Mouse (Mus musculus) lung, postnatal 36 days (tissue): ENCODE data around the gene Sidt1.

ENCODE experiments used
- DNase-seq: peaks from one replicate; pipeline ENCODE4 v3.0.0; 2022; ENCODE audit warnings: mixed read lengths

Sidt1 gene

DNA sequence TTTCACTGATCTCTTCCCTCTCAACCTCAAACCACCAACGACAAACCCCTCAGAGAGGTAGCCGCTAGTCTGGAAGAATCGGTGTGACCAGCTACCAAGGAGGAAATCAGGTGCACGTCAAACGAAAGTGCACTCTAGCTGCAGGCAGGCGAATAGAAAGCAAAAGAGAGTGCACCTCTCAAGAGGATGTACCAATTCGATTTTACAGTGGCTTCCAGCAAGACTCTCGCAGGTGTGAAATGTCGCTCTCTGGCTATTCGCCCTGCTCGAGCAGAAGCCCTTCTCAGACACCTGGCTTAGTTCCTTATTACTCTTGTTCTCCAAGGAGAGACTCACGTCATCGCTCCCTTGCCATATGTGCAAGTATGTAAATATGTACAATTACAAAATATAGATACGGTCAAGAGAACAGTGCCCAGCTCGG is at the start of gene Sidt1:
TSS of gene Sidt1 (minus strand) at position 336 of the 424 bp plus-strand sequence.
- peak; percentile 46 for DNase-seq

DNA sequence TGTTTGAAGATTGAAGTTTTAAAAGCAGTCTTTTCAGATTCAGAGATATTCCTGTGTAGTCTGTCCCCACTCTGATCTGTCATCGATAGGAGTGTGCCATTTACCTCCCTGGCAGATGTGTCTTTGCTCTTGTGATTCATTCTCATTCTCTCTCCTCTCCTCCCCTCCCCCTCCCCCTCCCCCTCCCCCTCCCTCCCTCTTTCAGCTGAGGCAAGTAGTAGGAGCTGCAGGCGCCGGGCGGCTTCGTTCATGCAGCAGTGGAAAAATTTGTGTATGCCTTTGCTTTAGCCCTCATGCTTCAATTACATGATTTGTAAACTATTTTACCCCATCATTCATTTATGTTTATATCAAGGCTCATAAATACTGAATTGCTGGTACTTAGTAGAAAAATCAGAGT is 48.6 kb upstream of the Sidt1 start:
- no peak for DNase-seq

DNA sequence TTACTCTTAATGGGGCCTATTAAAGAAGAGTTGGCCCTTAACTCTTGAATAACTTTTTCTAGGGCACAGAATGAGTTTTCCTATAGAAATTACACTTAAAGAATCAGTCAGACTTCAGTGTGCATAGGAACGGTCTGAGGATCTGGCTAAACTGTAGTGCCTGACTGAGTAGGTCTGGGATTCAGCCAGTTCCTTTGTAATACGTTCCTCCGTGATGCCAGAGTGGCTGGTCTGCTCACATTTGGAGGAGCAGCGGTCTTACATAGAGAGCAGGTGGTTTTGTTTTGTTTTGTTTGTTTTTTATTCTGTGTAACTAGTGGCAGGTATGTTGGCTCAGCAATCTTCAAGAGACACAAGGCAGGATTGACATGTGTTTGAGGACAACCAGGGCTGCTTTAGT is 47.0 kb upstream of the Sidt1 start:
- no peak for DNase-seq

DNA sequence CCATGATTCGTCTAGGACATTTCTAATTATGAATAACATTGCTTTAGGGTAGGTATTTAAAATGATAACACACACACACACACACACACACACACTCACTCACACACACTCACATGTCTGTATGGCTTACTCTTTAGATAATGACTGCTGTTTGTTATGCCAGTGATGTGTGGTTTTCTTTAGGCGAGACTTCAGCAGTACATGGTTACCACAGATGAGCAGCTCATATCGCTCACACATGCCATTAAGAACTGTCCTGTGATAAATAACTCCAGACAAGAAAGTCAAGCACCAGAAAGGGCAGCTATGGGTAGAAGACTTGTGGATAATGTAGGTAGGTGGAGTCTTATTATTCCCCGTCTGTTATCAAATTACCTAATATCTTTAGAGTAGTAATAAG is 42.5 kb upstream of the Sidt1 start:
- no peak for DNase-seq

DNA sequence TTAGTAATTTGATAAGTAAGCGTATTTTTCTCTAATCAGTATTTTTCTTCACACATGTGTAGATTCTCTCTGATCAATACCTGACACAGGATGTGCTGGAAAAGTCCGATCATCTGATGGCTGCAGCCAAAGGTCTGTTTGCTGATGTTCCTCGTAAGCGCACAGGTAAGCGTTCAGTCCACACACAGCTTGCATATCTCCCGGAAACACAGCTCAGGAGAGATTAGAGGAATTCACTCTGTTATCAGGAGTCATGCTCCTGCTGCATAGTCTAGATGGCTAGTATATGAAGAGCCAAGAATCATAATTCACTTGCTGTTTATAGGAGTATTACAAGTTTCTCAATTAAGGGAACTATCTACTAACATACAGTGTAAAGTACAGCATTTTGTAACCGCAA is 32.5 kb upstream of the Sidt1 start:
- no peak for DNase-seq

DNA sequence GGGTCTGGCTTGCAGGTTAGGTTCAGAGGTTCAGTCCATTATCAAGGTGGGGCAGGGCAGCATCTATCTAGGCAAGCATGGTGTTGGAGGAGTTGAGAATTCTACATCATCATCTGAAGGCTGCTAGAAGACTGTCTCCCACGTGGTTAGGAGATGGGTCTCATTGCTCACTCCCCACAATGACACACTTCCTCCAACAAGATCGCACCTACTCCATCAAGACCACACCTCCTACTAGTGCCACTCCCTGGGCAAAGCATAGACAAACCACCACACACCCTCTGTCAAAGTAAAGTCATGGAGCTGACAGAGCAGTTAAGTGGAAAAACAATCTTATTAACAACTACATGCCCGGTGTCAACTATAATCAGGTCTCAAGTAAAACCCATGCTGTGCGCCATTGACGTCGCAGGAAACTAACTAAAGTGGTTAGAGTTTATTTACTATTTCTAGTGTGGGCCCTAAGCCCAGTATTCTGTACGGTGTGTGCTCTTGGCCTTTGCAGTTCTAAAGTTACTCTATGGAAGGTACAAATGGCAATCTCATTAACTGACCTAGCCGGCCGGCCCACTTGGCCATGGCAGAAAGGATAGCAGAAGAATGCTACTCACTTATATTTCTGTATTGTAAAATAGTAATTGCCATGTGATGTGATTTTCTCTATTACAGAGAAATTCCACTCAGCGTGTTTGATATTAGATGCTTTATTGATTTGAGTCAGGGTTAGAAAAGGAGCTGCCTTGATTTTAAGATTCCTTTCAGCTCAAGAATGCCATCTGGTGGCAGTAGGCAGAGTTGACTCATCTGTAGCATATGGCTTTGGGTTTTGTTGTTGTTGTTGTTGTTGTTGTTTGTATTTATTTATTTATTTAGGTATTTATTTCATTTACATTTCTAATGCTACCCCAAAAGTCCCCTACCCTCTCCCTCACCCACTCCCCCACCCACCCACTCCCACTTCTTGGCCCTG is 29.2 kb upstream of the Sidt1 start:
- peak; percentile 68 for DNase-seq

DNA sequence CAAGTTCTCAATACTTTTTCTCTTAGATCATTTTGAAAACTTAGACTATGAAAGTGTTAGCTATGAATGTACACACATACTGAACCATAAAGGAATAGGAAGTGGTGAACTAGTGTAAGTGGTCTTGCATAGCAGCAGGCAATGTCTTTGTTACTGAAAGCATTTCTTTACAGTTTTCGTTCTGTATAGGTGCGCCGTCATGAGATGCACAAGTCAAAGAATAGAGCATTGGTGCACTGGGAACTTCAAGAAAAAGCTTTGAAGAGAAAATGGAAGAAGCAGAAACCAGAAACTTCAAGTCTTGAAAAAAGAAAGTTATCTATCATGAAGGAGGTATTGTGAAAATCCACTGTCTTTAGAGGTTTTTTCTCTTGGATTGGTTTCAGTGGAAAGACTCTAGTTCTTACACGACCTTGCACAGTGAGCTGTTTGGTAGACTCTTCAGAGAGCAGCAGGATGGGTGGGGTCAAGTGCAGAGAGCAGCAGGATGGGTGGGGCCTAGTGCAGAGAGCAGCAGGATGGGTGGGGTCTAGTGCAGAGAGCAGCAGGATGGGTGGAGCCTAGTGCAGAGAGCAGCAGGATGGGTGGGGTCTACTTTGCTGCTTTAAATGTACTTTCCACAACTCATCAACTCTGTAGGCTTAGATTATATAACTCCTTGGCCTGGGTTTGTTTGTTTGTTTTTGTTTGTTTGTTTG is 24.7 kb upstream of the Sidt1 start:
- peak; percentile 86 for DNase-seq

DNA sequence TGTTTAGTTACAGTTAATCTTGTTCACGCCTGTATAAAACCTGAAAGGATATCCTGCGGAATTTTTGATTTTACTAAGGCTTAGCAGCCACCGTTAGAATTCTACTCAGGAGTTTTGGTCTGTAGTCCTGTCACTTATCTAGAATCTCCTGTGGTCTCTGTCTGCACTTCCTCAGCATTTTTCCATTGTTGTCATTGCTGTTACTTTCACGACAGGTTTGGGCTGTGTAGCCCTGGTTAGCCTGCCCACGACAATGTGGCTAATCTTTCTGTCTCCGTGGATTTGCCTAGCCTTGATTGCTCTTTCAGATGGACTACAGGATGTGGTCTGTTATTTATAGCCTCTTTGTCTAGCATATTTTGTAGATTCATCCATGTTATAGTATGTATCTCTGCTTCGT is 23.3 kb upstream of the Sidt1 start:
- DNase-seq, result no peak

DNA sequence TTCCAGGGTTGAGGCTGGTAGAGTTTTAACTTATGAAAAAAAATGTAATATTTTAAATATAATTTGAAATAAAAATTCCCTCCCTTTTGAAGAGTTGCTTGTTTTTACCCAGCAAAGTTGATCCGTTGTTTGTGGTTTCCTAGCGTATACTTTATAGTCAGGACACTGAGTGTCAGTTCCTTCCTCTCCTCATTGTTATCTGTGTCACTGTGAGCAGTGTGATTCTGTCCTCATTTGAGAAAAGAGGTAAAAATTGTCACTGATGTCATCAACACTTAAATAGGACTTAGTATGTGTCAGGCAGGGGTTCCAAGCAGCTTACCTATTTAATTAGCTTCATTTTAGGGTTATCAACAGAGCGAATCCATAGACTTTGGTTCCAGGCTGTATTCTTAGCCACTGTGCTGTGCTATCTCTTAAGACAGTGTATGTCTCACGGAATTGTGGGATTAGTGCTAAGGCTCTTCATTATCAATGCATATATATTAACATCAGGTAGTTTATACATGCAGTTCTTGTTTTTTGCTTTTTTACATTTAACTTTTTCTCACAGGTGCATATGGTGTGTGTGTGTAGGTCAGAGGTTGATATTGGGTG is 16.9 kb upstream of the Sidt1 start:
- DNase-seq, result no peak

DNA sequence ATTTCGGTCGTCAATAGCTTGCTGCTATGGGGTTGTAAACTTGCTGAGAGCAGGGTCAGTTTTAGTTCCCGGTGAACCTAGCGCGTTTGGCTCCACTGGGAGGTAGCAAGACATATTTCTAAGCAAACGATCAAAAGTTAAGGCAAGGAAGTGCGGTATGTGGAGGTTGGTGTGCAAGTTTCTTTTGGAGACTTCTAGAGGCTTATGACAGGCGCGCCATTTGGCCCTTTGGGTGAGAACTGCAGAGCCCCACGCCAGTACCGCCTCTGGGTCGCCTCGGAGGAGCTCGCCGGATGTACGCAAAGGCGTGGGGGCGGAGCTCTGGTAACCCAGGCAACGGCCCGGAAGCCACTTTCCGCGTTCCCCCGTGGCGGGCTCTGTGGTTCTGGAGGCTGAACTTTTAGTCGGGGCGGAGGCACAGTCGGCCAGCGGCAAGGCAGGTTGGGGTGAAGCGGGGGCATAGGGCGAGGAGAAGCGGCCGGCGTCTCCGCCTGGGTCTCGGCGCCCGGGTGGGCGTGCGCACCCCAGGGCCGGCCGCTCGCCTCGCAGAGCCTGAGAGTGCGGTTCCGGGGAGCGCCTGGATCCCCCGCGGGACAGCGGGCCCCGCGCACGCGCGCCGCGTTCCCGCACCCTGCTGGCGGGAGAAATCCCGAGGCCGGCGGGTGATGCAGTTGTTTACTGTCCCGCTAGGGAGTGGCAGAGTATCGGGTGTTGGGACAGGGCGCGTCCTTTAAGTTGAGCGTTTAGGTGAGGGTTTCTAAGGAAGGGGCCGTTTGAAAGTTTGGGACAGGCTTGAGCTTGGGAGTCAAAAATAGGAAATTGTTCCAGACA is 14.3 kb upstream of the Sidt1 start, which contains the start of gene Spice1:
TSS of gene Spice1 (plus strand) at position 51 of the 831 bp plus-strand sequence.
- DNase-seq, result peak; percentile 97

DNA sequence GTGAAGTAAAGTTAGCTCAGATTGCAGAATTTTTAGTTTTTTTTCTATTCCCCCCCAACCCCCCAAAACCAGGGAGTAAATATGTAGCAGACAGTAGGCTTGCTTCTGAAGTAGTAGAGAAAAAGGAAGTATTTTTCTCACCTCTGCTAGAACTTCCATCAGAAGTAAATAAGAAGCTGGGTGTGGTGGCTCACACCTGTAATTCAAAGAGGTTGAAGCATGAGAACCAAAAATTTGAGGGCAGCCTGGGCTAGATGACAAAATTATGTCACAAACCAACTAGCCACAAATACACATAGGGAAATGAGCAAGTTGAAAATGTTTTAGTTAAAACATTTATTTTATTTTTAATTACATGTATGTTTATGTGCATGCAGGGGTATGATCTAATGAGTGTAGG is 4.5 kb upstream of the Sidt1 start:
- no peak for DNase-seq

DNA sequence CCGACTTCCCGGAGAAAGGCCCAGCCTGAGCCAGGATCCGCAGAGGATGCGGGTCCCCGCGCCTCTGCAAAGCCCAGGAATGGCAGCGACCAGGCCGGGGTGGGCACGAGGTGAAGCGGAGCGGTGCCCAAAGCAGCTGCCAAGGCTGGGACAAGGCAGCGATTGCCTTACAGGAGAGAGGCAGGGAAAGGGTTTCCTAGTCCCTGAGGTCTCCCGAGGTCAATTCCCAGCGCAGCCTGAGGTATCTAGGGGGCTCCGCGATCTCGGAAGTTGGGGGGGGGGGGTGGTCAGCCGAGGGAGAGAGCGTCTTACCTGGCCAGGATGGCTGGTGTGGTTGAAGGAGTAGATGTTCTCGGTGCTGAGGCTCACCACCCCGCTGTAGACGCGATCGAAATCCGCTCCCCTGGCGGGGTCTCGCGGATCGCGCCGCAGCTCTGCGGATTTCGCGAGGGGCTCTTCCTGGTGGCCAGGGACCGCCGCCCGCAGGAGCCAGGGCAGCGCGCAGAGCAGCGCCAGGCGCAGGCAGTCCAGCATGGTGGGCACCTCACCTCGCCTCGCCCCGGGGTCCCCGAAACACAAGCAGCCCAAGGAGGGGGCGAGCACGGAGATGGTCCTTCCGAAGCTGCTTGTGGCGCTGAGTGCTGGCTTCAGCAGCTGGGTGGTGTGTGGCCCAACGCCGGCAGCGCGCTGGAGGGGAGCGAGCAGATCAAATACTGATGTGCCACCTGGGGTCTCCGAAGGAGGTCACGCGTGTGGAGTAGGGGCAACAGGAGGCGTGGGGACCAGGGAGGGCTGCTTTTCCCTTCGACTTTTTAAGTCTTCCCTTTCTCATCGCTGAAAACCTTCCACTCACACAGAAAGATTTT is 768 bp downstream of the Sidt1 start:
- DNase-seq, result no peak

DNA sequence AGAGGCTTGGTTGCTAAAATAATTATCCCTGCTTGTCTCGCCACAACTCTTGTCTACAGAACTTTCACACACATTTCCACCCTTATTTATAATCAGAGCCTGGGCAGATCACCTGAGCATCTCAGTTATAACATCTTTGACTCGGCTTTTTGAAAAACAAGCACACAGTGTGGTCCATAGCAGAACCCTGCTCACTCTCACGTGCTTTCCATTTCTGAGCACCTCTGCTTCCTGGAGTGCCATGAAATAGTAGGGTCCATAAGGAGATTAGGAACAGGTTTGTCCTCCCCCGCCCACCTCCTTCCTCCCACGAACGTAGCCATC is 1.4 kb downstream of the Sidt1 start:
- no peak for DNase-seq

DNA sequence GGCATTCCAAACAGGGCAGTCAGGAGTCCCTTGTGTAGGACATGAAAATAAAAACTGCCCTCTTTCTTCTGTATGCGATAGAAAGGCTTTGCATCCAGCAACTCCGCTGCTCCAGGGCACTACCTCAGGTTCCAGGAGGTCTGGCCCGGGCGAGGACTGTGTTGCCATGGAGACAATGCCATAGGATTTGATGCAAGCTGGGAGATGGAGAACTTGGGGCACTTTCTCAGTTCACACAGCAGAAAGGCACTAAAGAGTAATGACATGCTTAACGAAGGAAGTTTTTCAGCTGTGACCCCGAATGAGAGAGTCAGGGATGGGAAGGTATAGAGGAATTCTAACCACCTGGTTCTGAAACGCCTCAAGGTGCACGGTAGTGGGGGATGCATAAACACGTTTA is 1.8 kb downstream of the Sidt1 start:
- DNase-seq, result no peak

DNA sequence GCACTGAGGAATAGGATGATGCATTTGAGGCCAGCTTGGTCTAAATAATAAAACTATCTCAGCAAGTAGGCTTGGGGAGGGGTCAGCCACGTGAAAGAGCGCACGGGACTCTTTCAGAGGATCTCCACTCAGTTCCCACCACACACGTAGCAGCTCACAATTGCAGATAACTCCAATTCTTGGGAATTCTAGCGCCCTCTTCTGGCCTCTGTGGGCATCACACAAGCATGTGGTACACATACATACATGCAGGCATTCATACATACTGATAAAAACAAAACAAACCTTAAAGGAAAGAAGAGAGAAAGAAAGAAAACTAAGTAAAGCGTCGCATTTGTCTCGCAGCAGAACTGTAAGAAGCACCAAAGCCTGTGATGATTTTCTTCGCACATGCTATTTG is 2.3 kb downstream of the Sidt1 start:
- DNase-seq, result no peak

DNA sequence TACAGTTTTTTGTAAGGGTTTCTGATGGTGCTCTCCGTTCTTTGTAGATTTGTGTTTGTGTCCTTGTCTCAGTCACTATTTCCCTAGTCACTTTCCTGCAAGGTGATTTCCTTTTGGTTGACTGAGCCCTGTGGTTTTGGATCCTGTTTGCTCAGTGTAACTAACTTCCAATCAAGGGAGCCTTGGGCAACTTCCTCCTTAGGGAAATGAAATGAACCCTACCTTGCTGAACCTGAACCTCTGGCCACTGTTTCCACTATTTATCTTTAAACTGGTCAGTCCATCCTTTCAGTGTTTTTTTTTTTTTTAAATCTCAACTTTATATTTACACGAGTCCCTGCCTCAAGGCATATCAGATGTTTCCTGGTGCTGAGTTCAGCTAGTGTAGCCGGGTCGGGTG is 4.4 kb downstream of the Sidt1 start:
- peak; percentile 44 for DNase-seq

DNA sequence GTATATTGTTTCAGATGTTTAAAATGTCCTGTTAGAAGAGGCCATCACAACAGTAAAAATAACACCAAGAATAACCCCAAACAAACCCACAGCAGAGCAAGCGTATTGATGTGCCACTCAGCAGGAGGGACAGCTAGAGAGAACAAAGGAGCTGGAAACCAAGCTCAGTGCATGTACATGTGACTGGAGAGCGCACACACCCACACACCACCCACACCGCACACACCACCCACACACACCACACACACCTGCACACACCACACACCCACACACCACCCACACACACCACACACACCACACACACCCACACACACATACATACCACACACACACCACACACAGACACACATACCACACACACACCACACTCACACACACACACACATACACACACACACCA is 12.8 kb downstream of the Sidt1 start:
- no peak for DNase-seq

DNA sequence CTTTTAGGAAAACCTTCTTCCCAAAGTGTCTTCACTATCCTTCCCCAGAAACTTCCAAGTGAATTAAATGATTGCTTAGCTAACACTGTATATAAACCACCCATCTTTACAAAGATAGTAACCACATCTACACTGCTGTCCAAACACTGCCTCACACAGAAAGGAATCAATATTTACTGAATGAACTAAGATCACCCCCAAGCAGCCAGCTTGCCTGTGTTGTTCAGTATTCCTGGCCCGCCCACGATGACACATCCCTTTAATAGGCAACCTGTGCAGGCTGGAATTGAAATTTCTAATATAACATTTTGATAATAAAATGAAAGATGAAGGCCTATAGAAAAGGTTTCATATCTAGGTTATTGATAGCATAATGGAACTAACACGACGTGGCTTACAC is 16.6 kb downstream of the Sidt1 start:
- no peak for DNase-seq

DNA sequence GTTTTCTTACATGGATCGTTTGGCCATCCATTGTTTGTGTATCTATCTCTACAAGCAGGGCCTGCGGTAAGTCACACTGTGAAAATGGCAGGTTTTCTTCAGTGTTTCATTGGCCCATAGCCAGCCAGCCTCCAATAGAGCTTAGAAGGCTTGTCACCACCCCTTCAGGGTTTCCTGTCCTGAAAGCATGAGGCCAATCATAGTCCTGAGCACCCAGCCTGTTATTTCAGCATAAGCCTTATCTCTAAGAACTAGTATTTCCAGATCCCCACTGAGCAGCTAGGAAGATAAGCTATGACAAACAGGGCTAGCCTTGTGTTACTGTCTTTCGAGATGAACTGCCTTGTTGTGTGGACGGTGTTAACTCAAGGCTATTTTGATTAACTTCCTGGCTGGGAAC is 19.6 kb downstream of the Sidt1 start:
- DNase-seq, result no peak

DNA sequence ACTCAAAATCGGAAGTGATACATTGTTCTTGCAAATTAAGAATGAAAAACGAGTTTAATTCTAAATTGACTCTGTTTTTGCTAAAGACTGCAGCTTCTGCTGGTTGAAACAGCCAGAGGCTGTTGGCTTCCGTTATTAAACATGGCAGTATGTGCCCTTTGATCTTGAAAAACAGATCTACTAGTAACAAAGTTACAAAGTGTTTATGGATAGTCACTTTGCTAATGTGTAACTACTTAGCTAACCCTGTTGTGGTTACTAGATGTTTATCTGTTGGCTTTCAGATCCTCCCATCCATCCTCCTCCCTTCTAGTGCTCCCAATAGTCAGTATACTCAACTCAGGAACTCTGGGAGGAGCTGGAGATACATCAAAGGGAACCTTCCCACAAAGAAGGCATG is 27.4 kb downstream of the Sidt1 start:
- no peak for DNase-seq

DNA sequence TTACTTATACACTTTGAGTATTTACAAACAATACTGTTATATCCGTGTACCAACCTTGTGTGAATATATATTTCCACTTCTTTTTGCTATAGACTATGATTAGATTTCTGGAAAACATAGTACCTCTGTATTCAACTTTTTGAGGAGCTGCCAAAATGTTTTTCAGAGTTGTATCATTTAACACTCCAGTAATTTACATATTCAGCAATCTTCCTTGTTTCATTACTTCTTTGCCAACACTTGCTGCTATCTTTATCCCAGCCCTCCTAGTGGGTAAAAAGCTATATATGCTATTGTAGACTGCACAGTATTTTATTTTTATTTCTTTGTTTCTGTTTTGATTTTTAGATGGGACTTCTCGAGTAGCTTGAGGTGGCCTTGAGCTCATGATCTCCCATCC is 29.2 kb downstream of the Sidt1 start:
- DNase-seq, result no peak
